Mouse (Mus musculus) hindbrain, embryonic 12.5 days (tissue): ENCODE measurements around the gene Arhgef39. TPM values are rescaled to one million over a fixed set of nuclear protein-coding genes. Genes with fewer than 3 reads are reported as not detected.

ENCODE experiments used
- ATAC-seq: fragments of 200-750 bp; cut with Nextera tagmentation; 2 replicates; pipeline ENCODE4 v1.8.0; 2017; ENCODE audit warnings: moderate TSS enrichment; ENCODE audit not compliant: low FRiP score
- H3K27ac ChIP-seq: fragments of 300-500 bp; sonication (generic); 2 replicates; pipeline ENCODE4 v1.5.1; 2016; ENCODE audit warnings: mild to moderate bottlenecking
- H3K27me3 ChIP-seq: fragments of 300-500 bp; sonication (generic); 2 replicates; pipeline ENCODE4 v1.6.1; 2016; ENCODE audit warnings: mild to moderate bottlenecking
- H3K36me3 ChIP-seq: fragments of 300-500 bp; sonication (generic); 2 replicates; pipeline ENCODE4 v1.6.1; 2016; ENCODE audit warnings: mild to moderate bottlenecking
- H3K4me1 ChIP-seq: fragments of 300-500 bp; sonication (generic); 2 replicates; pipeline ENCODE4 v1.6.1; 2016
- H3K4me2 ChIP-seq: fragments of 300-500 bp; sonication (generic); replicated peaks from 2 replicates; pipeline ENCODE4 v1.6.1; 2016; ENCODE audit warnings: mild to moderate bottlenecking
- H3K4me3 ChIP-seq: fragments of 300-500 bp; sonication (generic); 2 replicates; pipeline ENCODE4 v1.5.1; 2016; ENCODE audit warnings: mild to moderate bottlenecking
- H3K9ac ChIP-seq: fragments of 300-500 bp; sonication (generic); 2 replicates; pipeline ENCODE4 v1.6.1; 2016; ENCODE audit warnings: mild to moderate bottlenecking, moderate library complexity
- H3K9me3 ChIP-seq: fragments of 300-500 bp; sonication (generic); replicated peaks from 2 replicates; pipeline ENCODE4 v1.6.1; 2016; ENCODE audit warnings: mild to moderate bottlenecking
- WGBS: fragments of 180-500 bp; shearing (Covaris S2); methylation state at CpG from one replicate; pipeline ENCODE4 v1.1.7; 2016; 5-methylcytosine and 5-hydroxymethylcytosine counted together
- polyA plus RNA-seq: library from polyadenylated mRNA; unstranded; fragments of >200 nt; fragmentation: Nextera tagmentation; extraction: Ambion mirVana; gene quantifications from 2 replicates; pipeline ENCODE4 v1.2.1, GENCODE M21; 2016

The Arhgef39 gene
- polyA plus RNA-seq, 1 experiment from 2014 or later: 26.8 TPM

DNA sequence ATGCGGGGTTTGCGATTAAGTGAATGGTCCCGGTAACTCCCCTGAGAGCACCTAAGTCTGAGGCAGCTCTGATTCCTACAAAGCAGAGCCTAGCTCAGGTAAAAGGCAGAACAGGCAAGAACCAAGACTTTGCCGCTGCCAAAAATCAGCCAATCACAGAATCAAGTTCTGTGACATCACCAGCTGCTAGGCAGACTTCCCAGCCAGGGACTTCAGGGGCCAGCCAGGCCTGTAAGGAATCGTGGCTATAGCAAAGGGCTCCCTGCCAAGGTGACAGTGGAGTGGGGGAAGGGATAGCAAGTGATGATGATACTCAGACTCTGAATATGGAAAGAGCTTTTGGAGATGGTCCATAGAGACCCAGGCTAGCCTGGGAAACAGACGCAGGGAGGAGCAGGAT, 20.5 kb upstream of the Arhgef39 start:
- Histone ChIP-seq H3K36me3 (no peaks in the 10 kb centered on the region), H3K9ac (no peak overlapping the region), H3K4me3 (0 out of 2 replicates have a peak overlapping the region, but pooled peaks have one; percentile 3), H3K4me1 (peaks cover 39% of the 10 kb centered on the region), H3K9me3 (no peaks in the 10 kb centered on the region), H3K27ac (no peak overlapping the region), H3K4me2 (peak overlapping the region; percentile 41), H3K27me3 (peaks cover 60% of the 10 kb centered on the region)
- WGBS: 13% methylated on average over 6 of the region's 6 CpGs
- ATAC-seq: peak; percentile 45; the same call in 1 of the 2 replicates

- Histone ChIP-seq H3K27ac (no peak overlapping the region), H3K9me3 (no peaks in the 10 kb centered on the region), H3K4me2 (peak overlapping the region; percentile 41), H3K4me1 (peaks cover 36% of the 10 kb centered on the region), H3K36me3 (no peaks in the 10 kb centered on the region), H3K27me3 (peaks cover 56% of the 10 kb centered on the region), H3K4me3 (0 out of 2 replicates have a peak overlapping the region, but pooled peaks have one; percentile 3), H3K9ac (no peak overlapping the region)
- 14% methylated on average over 10 of the region's 10 CpGs for WGBS
- ATAC-seq: no peak
These were observed 20.1 kb upstream of the Arhgef39 start for GRCm38 (mm10) chr4:43519551-43519950.

GRCm38 (mm10) chr4:43515764-43516708, 16.5 kb upstream of the Arhgef39 start:
- Histone ChIP-seq H3K4me3 (no peak overlapping the region), H3K4me1 (peaks cover 16% of the 10 kb centered on the region), H3K9me3 (no peaks in the 10 kb centered on the region), H3K27me3 (peaks cover 21% of the 10 kb centered on the region), H3K4me2 (no peak overlapping the region), H3K27ac (no peak overlapping the region), H3K36me3 (no peaks in the 10 kb centered on the region), H3K9ac (no peak overlapping the region)
- 78% methylated on average over 11 of the region's 11 CpGs for WGBS
- ATAC-seq: no peak

DNA sequence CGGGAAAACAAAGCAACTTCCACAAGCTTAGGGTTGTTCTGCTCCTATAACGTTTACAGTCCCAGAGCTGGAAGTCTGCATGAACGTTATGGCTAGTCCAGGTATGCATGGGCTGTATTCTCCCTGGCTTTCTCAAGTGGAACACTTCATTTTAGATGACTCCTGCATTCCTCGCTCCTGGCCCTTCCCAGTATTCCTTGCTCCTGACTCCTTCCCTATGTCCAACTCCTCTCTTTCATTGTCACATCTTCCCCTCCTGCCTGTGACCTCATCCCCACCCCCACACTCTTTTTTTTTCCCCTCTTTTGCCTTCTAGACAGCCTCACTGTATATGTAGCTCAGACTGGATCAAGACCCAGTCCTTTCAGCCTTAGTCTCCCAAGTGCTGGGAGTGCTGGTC, 14.3 kb upstream of the Arhgef39 start:
- H3K9ac ChIP-seq: no peak overlapping the region
- H3K27me3 ChIP-seq: peaks cover 26% of the 10 kb centered on the region
- no peak for ATAC-seq
- WGBS: 82% methylated on average over 4 of the region's 4 CpGs
- H3K4me3 ChIP-seq: no peak overlapping the region
- no peak overlapping the region for H3K27ac ChIP-seq
- no peaks in the 10 kb centered on the region for H3K36me3 ChIP-seq
- H3K4me1 ChIP-seq: peaks cover 8% of the 10 kb centered on the region
- no peaks in the 10 kb centered on the region for H3K9me3 ChIP-seq
- no peak overlapping the region for H3K4me2 ChIP-seq

- Histone ChIP-seq H3K9ac (no peak overlapping the region), H3K4me3 (no peak overlapping the region), H3K4me2 (no peak overlapping the region), H3K4me1 (peaks cover 10% of the 10 kb centered on the region), H3K9me3 (no peaks in the 10 kb centered on the region), H3K36me3 (no peaks in the 10 kb centered on the region), H3K27ac (no peak overlapping the region), H3K27me3 (peaks cover 26% of the 10 kb centered on the region)
- ATAC-seq: no peak
- 85% methylated on average over 4 of the region's 4 CpGs for WGBS
These were observed 13.8 kb upstream of the Arhgef39 start for GRCm38 (mm10) chr4:43513300-43513699.

GRCm38 (mm10) chr4:43512653-43513052, 13.2 kb upstream of the Arhgef39 start:
- no peaks in the 10 kb centered on the region for H3K36me3 ChIP-seq
- peaks cover 26% of the 10 kb centered on the region for H3K27me3 ChIP-seq
- H3K27ac ChIP-seq: no peak overlapping the region
- ATAC-seq: no peak
- no peak overlapping the region for H3K9ac ChIP-seq
- H3K4me2 ChIP-seq: no peak overlapping the region
- H3K4me3 ChIP-seq: no peak overlapping the region
- H3K9me3 ChIP-seq: no peaks in the 10 kb centered on the region
- H3K4me1 ChIP-seq: peaks cover 15% of the 10 kb centered on the region
- 63% methylated on average over 7 of the region's 7 CpGs for WGBS

DNA sequence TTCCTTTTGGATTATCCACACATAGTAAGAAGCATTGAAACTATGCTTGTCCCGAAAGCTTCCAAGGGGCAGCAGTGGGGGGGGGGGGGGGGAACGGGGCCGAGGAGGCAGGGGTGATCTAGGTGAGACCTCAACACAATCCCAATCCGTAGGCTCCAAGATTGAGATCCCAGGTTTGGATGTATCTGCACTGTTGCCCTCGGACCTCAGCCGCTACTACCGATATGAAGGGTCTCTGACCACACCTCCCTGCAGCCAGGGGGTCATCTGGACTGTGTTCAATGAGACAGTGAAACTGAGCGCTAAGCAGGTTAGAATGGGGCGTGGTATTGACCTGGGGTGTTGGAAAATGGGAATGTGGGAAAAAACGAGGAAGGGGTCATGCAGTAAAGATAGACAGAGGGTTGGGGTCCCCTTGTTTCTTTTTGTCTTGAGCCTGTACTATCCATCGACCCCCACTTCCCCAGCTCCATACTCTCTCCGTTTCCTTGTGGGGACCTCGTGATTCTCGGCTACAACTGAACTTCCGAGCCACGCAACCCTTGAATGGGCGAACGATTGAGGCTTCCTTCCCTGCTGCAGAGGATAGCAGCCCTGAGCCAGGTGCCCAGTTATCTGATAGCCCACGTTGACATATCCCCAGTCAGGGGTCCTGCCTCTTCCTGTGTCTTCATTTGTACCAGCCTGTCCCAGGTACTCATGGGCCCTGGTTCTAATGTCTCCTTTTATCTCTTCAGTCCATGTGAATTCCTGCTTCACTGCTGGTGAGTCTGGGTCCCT, 12.4 kb upstream of the Arhgef39 start:
- WGBS: 76% methylated on average over 19 of the region's 19 CpGs
- Histone ChIP-seq H3K4me2 (no peak overlapping the region), H3K4me3 (no peak overlapping the region), H3K9me3 (no peaks in the 10 kb centered on the region), H3K36me3 (no peaks in the 10 kb centered on the region), H3K4me1 (peaks cover 18% of the 10 kb centered on the region), H3K27ac (no peak overlapping the region), H3K9ac (no peak overlapping the region), H3K27me3 (peaks cover 32% of the 10 kb centered on the region)
- ATAC-seq: no peak

DNA sequence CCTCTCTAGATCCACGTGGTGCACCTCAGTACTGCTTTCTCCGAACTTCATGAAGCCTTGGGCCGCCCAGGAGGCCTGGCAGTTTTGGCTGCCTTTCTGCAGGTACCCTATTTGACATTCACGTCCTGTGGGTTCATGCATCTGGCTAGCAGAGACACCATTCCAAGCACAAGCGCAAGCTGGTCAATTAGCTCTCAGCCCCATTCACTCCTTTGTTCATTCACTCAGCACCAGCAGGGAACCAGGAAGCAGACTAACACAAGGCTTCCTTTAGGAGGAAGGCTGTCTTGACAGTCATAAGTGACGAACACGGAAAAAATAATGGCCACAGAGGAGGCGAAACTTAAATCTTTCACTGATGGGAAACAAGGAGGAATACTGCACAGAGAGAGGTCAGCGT, 9.6 kb upstream of the Arhgef39 start:
- 20% methylated on average over 9 of the region's 9 CpGs for WGBS
- Histone ChIP-seq H3K27ac (no peak overlapping the region), H3K4me3 (peak overlapping the region; percentile 31; the same call in 1 of the 2 replicates), H3K9ac (no peak overlapping the region), H3K9me3 (no peaks in the 10 kb centered on the region), H3K4me2 (peak overlapping the region; percentile 58), H3K27me3 (peaks cover 38% of the 10 kb centered on the region), H3K4me1 (peaks cover 20% of the 10 kb centered on the region), H3K36me3 (no peaks in the 10 kb centered on the region)
- no peak for ATAC-seq

GRCm38 (mm10) chr4:43508666-43508997, 9.1 kb upstream of the Arhgef39 start:
- ATAC-seq: no peak; the same call in 1 of the 2 replicates
- Histone ChIP-seq H3K4me3 (peak overlapping the region; percentile 31), H3K27me3 (peaks cover 38% of the 10 kb centered on the region), H3K36me3 (no peaks in the 10 kb centered on the region), H3K27ac (no peak overlapping the region), H3K4me1 (peaks cover 20% of the 10 kb centered on the region), H3K9me3 (no peaks in the 10 kb centered on the region), H3K9ac (peak overlapping the region; percentile 47), H3K4me2 (peak overlapping the region; percentile 58)
- 9% methylated on average over 13 of the region's 13 CpGs for WGBS

- ATAC-seq: peak; percentile 61; the same call in 1 of the 2 replicates
- H3K4me3 ChIP-seq: peak overlapping the region; percentile 31
- H3K27ac ChIP-seq: no peak overlapping the region
- H3K4me2 ChIP-seq: peak overlapping the region; percentile 58
- peak overlapping the region; percentile 47 for H3K9ac ChIP-seq
- peaks cover 20% of the 10 kb centered on the region for H3K4me1 ChIP-seq
- 10% methylated on average over 18 of the region's 22 CpGs for WGBS
- no peaks in the 10 kb centered on the region for H3K9me3 ChIP-seq
- H3K27me3 ChIP-seq: peaks cover 40% of the 10 kb centered on the region
- H3K36me3 ChIP-seq: no peaks in the 10 kb centered on the region
These were observed 8.6 kb upstream of the Arhgef39 start for GRCm38 (mm10) chr4:43507938-43508665.

- Histone ChIP-seq H3K4me3 (no peak within 1 kb of the TSS), H3K27me3 (peaks cover 43% of the 10 kb centered on the region), H3K9me3 (no peaks in the 10 kb centered on the region), H3K4me1 (peaks cover 20% of the 10 kb centered on the region), H3K36me3 (no peaks in the 10 kb centered on the region), H3K9ac (peak within 1 kb of the TSS; percentile 47; the same call in 1 of the 2 replicates), H3K4me2 (peak within 1 kb of the TSS; percentile 58; the same call in 1 of the 2 replicates), H3K27ac (no peak within 1 kb of the TSS)
- WGBS: 55% methylated on average over 9 of the region's 9 CpGs
- ATAC-seq: no peak
These were observed 7.2 kb upstream of the Arhgef39 start, which contains the start of gene Car9 for GRCm38 (mm10) chr4:43506536-43507185. TSS of gene Car9 (plus strand) at chr4:43506966.
